Mouse (Mus musculus) heart, postnatal 0 days (tissue): ENCODE results near the gene Klhdc4.

ENCODE experiments used
- CTCF ChIP-seq: IDR thresholded peaks from 2 replicates; pipeline ENCODE4 v1.5.1; 2016; ENCODE audit warnings: antibody characterized with exemption, control low read depth, low read depth
- EP300 ChIP-seq: IDR thresholded peaks from 2 replicates; pipeline ENCODE4 v1.6.1; 2016; ENCODE audit warnings: antibody characterized with exemption, low read depth

- TF ChIP-seq CTCF, result no peak
- no peak for TF ChIP-seq EP300
Measured at GRCm38 (mm10) chr8:121843184-121843733, 13.9 kb upstream of the Klhdc4 start.
